8 mouse cellular contexts compared by ENCODE assay signal in genomic region chr5:114667228-114667856, GRCm38 (mm10). TPM values are rescaled to one million over a fixed set of nuclear protein-coding genes. Genes with fewer than 3 reads are reported as not detected.
A peak's percentile ranks its signal among the peaks of the same experiment; 100 is the strongest.
DNase-seq lines count a peak whose midpoint lies in the region; TF ChIP-seq lines count a peak whose summit lies in the region.

No protein-coding gene starts in this region.

- no peaks in the 10 kb centered on the region for H3K9me3 ChIP-seq in megakaryocyte, embryonic 14.5 days

- peak; percentile 89 for DNase-seq in WW6 (ENCODE audit: low read depth, low spot score)
- DNase-seq in cerebellum, postnatal 4 days (ENCODE audit: low spot score in 2 of 2) = peak; percentile 100
- peak; percentile 99 for DNase-seq in gastrocnemius, adult 2 months
- DNase-seq in hindlimb bud, embryonic 11.5 days (ENCODE audit: extremely low spot score, low read depth, low spot score) = peak; percentile 92
- peak; percentile 93 to 99 for DNase-seq in left cerebral cortex, adult 8-10 months (ENCODE audit: low spot score in 2 of 2)
- DNase-seq in right cerebral cortex, postnatal 10 days (ENCODE audit: low spot score in 2 of 2) = peak; percentile 96 to 97
- peak; percentile 100 for DNase-seq in urinary bladder, postnatal 25 days (ENCODE audit: low spot score)

- no peak; the same call in 1 of the 2 replicates for TF ChIP-seq CTCF in gastrocnemius, adult 2 months (IDR thresholded peaks at IDR 0.05)

- H3K4me1 ChIP-seq in megakaryocyte, embryonic 14.5 days = peaks cover 27% of the 10 kb centered on the region

- peak overlapping the region; percentile 89 for H3K27ac ChIP-seq in gastrocnemius, adult 2 months

- H3K4me3 ChIP-seq in gastrocnemius, adult 2 months = peak overlapping the region; percentile 69
- H3K4me3 ChIP-seq in megakaryocyte, embryonic 14.5 days (replicated peaks) = peak overlapping the region; percentile 92

- peaks cover 17% of the 10 kb centered on the region for H3K36me3 ChIP-seq in megakaryocyte, embryonic 14.5 days (replicated peaks; ENCODE audit: low read length)

- H3K27me3 ChIP-seq in megakaryocyte, embryonic 14.5 days (replicated peaks) = peaks cover 9% of the 10 kb centered on the region

- intact Hi-C loops in gastrocnemius, adult 2 months (cut with DNase I) = loop anchor here (1.0 kb wide), 1 partner anchor 28 kb away; no protein-coding TSS in a partner anchor

RNA-seq across cellular contexts. Expression of gene Trpv4, which starts 9.1 kb away (rescaled TPM):
- 1 to 10 TPM; 1.9 to 2.0 TPM for total RNA-seq in gastrocnemius, adult 2 months (2021)
- 1 to 10 TPM; 1.1 to 2.4 (median 1.5) TPM for total RNA-seq in left cerebral cortex, adult 8-10 months (2022)
- 1.5 and 2.1 TPM in 2 replicates for polyA plus RNA-seq in megakaryocyte, embryonic 14.5 days (2012; ENCODE audit: insufficient read depth, low replicate concordance)

RNA-seq across cellular contexts. Expression of gene Gltp, which starts 23.4 kb away (rescaled TPM):
- 10 to 100 TPM in 1 of 2 experiments, 1 to 10 TPM in 1; 6.7 to 10.8 TPM for total RNA-seq in gastrocnemius, adult 2 months (2021)
- total RNA-seq in left cerebral cortex, adult 8-10 months (2022) = 10 to 100 TPM; 33.0 to 39.0 (median 35.4) TPM
- polyA plus RNA-seq in megakaryocyte, embryonic 14.5 days (2012; ENCODE audit: insufficient read depth, low replicate concordance) = 38.6 and 56.2 TPM in 2 replicates

RNA-seq across cellular contexts. Expression of gene Tchp, which starts 40.2 kb away (rescaled TPM):
- total RNA-seq in gastrocnemius, adult 2 months (2021) = 1 to 10 TPM; 3.6 to 3.8 TPM
- total RNA-seq in left cerebral cortex, adult 8-10 months (2022) = 10 to 100 TPM; 10.7 to 18.7 (median 13.2) TPM
- 7.0 and 10.0 TPM in 2 replicates for polyA plus RNA-seq in megakaryocyte, embryonic 14.5 days (2012; ENCODE audit: insufficient read depth, low replicate concordance)

Comparison
In these comparisons a context has a peak if more than half of its experiments do, and no peak if none do; other contexts are left out.
1. Peak in every context shown above with its lines: DNase-seq, H3K4me3 ChIP-seq and H3K27ac ChIP-seq.